Mouse (Mus musculus) lung, adult 2 months (tissue): ENCODE measurements around the gene Zfp119b.

Experiments used
- CTCF ChIP-seq: fragments of 200-500 bp; IDR thresholded peaks from 2 replicates; pipeline ENCODE4 v1.5.1; 2011; ENCODE audit warnings: mild to moderate bottlenecking, low read length, control low read depth; ENCODE audit not compliant: insufficient read depth
- POLR2A ChIP-seq: fragments of 200-500 bp; IDR thresholded peaks from 2 replicates; pipeline ENCODE4 v1.6.1; 2011; ENCODE audit warnings: low read depth, mild to moderate bottlenecking, control low read depth, low read length, borderline replicate concordance; ENCODE audit errors: extremely low read depth

GRCm38 (mm10) chr17:55958584-55958886, 9.2 kb upstream of the Zfp119b start:
- no peak for TF ChIP-seq CTCF
- no peak for TF ChIP-seq POLR2A
